ENCODE assay signal across 9 mouse cellular contexts in the genomic region with DNA sequence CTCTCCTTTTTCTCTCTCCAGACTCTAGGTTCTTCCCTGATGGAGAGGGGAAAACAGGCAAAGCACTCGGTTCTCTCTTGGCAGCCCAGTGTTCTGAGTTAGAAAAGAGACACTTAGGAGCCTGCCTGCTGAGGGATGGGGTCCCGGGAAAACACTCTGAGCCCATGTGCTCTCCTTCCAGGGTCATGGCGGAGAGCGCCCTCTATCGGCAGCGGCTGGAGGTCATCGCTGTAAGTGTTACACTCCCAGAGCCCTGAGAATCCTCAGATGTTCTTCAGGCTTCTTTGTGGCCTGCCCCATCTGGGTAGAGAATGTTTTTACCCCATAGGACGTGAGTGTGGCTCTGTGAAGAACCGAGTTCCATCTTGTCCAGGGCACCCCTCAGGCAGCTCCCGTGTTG. TPM values are rescaled to one million over a fixed set of nuclear protein-coding genes. Genes with fewer than 3 reads are reported as not detected.
DNase-seq lines count a peak whose midpoint lies in the region; ATAC-seq and TF ChIP-seq lines count a peak whose summit lies in the region.
"Had no signal": no experiment of that assay in that cellular context is flagged by ENCODE, and none has a peak within 500 bp of the region (broad histone marks: within the 10 kb centered on the region; RNA-seq: fewer than 3 reads in every experiment).

No protein-coding gene starts in this region.

- no peak for ATAC-seq in heart, embryonic 11.5 days (replicated peaks; ENCODE audit: insufficient number of reproducible peaks, low FRiP score, low TSS enrichment)
- ATAC-seq in liver, embryonic 14.5 days (ENCODE audit: insufficient read depth) = no peak
- ATAC-seq in activated CD4-positive, CD25-positive, alpha-beta regulatory T cell, adult 4 months = no peak

- no peak overlapping the region for H3K4me3 ChIP-seq in heart, embryonic 10.5 days
- H3K4me3 ChIP-seq in heart, embryonic 11.5 days (ENCODE audit: low read depth, low read length) = no peak overlapping the region
- H3K4me3 ChIP-seq in liver, embryonic 14.5 days (ENCODE audit: insufficient read depth in 1 of 2, low read depth in 2 of 2, low read length in 2 of 2) = no peak overlapping the region

- H3K27me3 ChIP-seq in heart, embryonic 10.5 days (ENCODE audit: insufficient read depth, poor library complexity, severe bottlenecking) = peaks cover 75% of the 10 kb centered on the region
- peaks cover 45% of the 10 kb centered on the region for H3K27me3 ChIP-seq in heart, embryonic 11.5 days (ENCODE audit: control insufficient read depth, insufficient read depth, low read length)
- peaks cover 49% of the 10 kb centered on the region for H3K27me3 ChIP-seq in liver, embryonic 14.5 days (ENCODE audit: control insufficient read depth, insufficient read depth, low read length)

- H3K36me3 ChIP-seq in heart, embryonic 10.5 days = no peaks in the 10 kb centered on the region
- H3K36me3 ChIP-seq in heart, embryonic 11.5 days (ENCODE audit: control insufficient read depth, insufficient read depth, low read length) = no peaks in the 10 kb centered on the region
- no peaks in the 10 kb centered on the region for H3K36me3 ChIP-seq in liver, embryonic 14.5 days (replicated peaks; ENCODE audit: control insufficient read depth, insufficient read depth, low read depth)

- H3K9me3 ChIP-seq in heart, embryonic 10.5 days = no peaks in the 10 kb centered on the region
- no peaks in the 10 kb centered on the region for H3K9me3 ChIP-seq in heart, embryonic 11.5 days (replicated peaks; ENCODE audit: control insufficient read depth, low read length)
- H3K9me3 ChIP-seq in liver, embryonic 14.5 days (ENCODE audit: control insufficient read depth, low read length) = no peaks in the 10 kb centered on the region

- peaks cover 54% of the 10 kb centered on the region for H3K4me1 ChIP-seq in heart, embryonic 10.5 days
- peaks cover 28% of the 10 kb centered on the region for H3K4me1 ChIP-seq in heart, embryonic 11.5 days (ENCODE audit: control insufficient read depth, insufficient read depth, low read length)
- peaks cover 0 to 2% of the 10 kb centered on the region in 2 experiments; a peak in 1 of 4 replicates for H3K4me1 ChIP-seq in liver, embryonic 14.5 days (replicated peaks; ENCODE audit: control insufficient read depth in 2 of 2, insufficient read depth in 2 of 2, low read length in 1 of 2)

- H3K9ac ChIP-seq in heart, embryonic 11.5 days (ENCODE audit: low read depth, low read length) = no peak overlapping the region
- H3K9ac ChIP-seq in liver, embryonic 14.5 days (replicated peaks) = no peak overlapping the region

- 9% methylated on average over 10 of the region's 10 CpGs for WGBS in heart, embryonic 10.5 days
- 10% methylated on average over 10 of the region's 10 CpGs for WGBS in heart, embryonic 11.5 days (ENCODE audit: insufficient replicate concordance)
- 8% methylated on average over 10 of the region's 10 CpGs for WGBS in liver, embryonic 14.5 days (ENCODE audit: insufficient replicate concordance)

- no peak for DNase-seq in heart, embryonic 10.5 days (ENCODE audit: low spot score)
- peak; percentile 51 for DNase-seq in urinary bladder, postnatal 14 days (ENCODE audit: low spot score)
- DNase-seq in urinary bladder, postnatal 4 days (ENCODE audit: low spot score in 2 of 2) = no peak
- DNase-seq in forelimb bud, embryonic 11.5 days (ENCODE audit: low read depth, low spot score) = peak; percentile 62
- no peak for DNase-seq in liver, embryonic 14.5 days (ENCODE audit: low read depth in 3 of 3, low spot score in 3 of 3)
- DNase-seq in testis, postnatal 14 days (ENCODE audit: low spot score) = peak; percentile 80

- TF ChIP-seq CTCF in liver, embryonic 14.5 days (IDR thresholded peaks at IDR 0.05; ENCODE audit: low read depth) = peak; percentile 90

- H3K4me2 ChIP-seq in heart, embryonic 11.5 days = no peak overlapping the region
- H3K4me2 ChIP-seq in liver, embryonic 14.5 days (ENCODE audit: low read depth) = no peak overlapping the region

- peak overlapping the region; percentile 69; the same call in 1 of the 2 replicates for H3K27ac ChIP-seq in heart, embryonic 10.5 days
- H3K27ac ChIP-seq in heart, embryonic 11.5 days (ENCODE audit: low read depth, low read length) = no peak overlapping the region
- H3K27ac ChIP-seq in liver, embryonic 14.5 days = no peak overlapping the region

- no peak for TF ChIP-seq EP300 in liver, embryonic 14.5 days (IDR thresholded peaks at IDR 0.05; ENCODE audit: low read depth)

RNA-seq across cellular contexts. Expression of a gene that starts 2.9 kb away (rescaled TPM):
- 4.9 and 7.4 TPM in 2 replicates for polyA plus RNA-seq in heart, embryonic 10.5 days (2016; fragmentation: Nextera tagmentation; extraction: Ambion mirVana)
- 0.57 and 0.77 TPM in 2 replicates for polyA plus RNA-seq in heart, embryonic 11.5 days (2014; fragmentation: Nextera tagmentation; extraction: Ambion mirVana)
- 0.11 and 0.19 TPM in 2 replicates for polyA plus RNA-seq in liver, embryonic 14.5 days (2012; rRNA removed)
- 0.09 TPM in 1 of 2 replicates, not detected in the other for polyA plus RNA-seq in liver, embryonic 14.5 days (2014; fragmentation: Nextera tagmentation; extraction: Ambion mirVana)
- 1 to 10 TPM; 1.1 to 2.4 TPM for polyA plus RNA-seq in activated CD4-positive, CD25-positive, alpha-beta regulatory T cell, adult 4 months (2017; shearing (Covaris generic))

RNA-seq across cellular contexts. Expression of a gene that starts 12.2 kb away (rescaled TPM):
- 0.30 and 0.80 TPM in 2 replicates for polyA plus RNA-seq in heart, embryonic 10.5 days (2016; fragmentation: Nextera tagmentation; extraction: Ambion mirVana)
- polyA plus RNA-seq in heart, embryonic 11.5 days (2014; fragmentation: Nextera tagmentation; extraction: Ambion mirVana) = 0.11 TPM in 1 of 2 replicates, not detected in the other
- polyA plus RNA-seq in liver, embryonic 14.5 days (2012; rRNA removed) = not detected in 2 replicates
- not detected in 2 replicates for polyA plus RNA-seq in liver, embryonic 14.5 days (2014; fragmentation: Nextera tagmentation; extraction: Ambion mirVana)
- 1 to 10 TPM in 1 of 2 experiments, under 1 TPM in 1; 0.83 to 1.1 TPM for polyA plus RNA-seq in activated CD4-positive, CD25-positive, alpha-beta regulatory T cell, adult 4 months (2017; shearing (Covaris generic))

RNA-seq across cellular contexts. Expression of a gene that starts 18.2 kb away (rescaled TPM):
- 1.4 and 2.6 TPM in 2 replicates for polyA plus RNA-seq in heart, embryonic 10.5 days (2016; fragmentation: Nextera tagmentation; extraction: Ambion mirVana)
- 3.5 and 4.1 TPM in 2 replicates for polyA plus RNA-seq in heart, embryonic 11.5 days (2014; fragmentation: Nextera tagmentation; extraction: Ambion mirVana)
- polyA plus RNA-seq in liver, embryonic 14.5 days (2012; rRNA removed) = 0.56 and 0.70 TPM in 2 replicates
- polyA plus RNA-seq in liver, embryonic 14.5 days (2014; fragmentation: Nextera tagmentation; extraction: Ambion mirVana) = 0.32 and 0.45 TPM in 2 replicates
- polyA plus RNA-seq in activated CD4-positive, CD25-positive, alpha-beta regulatory T cell, adult 4 months (2017; shearing (Covaris generic)) = 100 to 1,000 TPM; 185 to 292 TPM

RNA-seq across cellular contexts. Expression of a gene that starts 20.6 kb away (rescaled TPM):
- polyA plus RNA-seq in heart, embryonic 10.5 days (2016; fragmentation: Nextera tagmentation; extraction: Ambion mirVana) = 0.67 TPM in 1 of 2 replicates, not detected in the other
- not detected in 2 replicates for polyA plus RNA-seq in heart, embryonic 11.5 days (2014; fragmentation: Nextera tagmentation; extraction: Ambion mirVana)
- polyA plus RNA-seq in liver, embryonic 14.5 days (2012; rRNA removed) = not detected in 2 replicates
- not detected in 2 replicates for polyA plus RNA-seq in liver, embryonic 14.5 days (2014; fragmentation: Nextera tagmentation; extraction: Ambion mirVana)
- polyA plus RNA-seq in activated CD4-positive, CD25-positive, alpha-beta regulatory T cell, adult 4 months (2017; shearing (Covaris generic)) = 10 to 100 TPM; 44.3 to 60.9 TPM
- polyA plus RNA-seq: limb, embryonic 14.5 days had no signal

RNA-seq across cellular contexts. Expression of a gene that starts 22.9 kb away (rescaled TPM):
- 0.27 and 0.95 TPM in 2 replicates for polyA plus RNA-seq in heart, embryonic 10.5 days (2016; fragmentation: Nextera tagmentation; extraction: Ambion mirVana)
- 0.42 and 0.52 TPM in 2 replicates for polyA plus RNA-seq in heart, embryonic 11.5 days (2014; fragmentation: Nextera tagmentation; extraction: Ambion mirVana)
- polyA plus RNA-seq in liver, embryonic 14.5 days (2012; rRNA removed) = 0.41 and 0.65 TPM in 2 replicates
- 0.41 and 0.49 TPM in 2 replicates for polyA plus RNA-seq in liver, embryonic 14.5 days (2014; fragmentation: Nextera tagmentation; extraction: Ambion mirVana)
- under 1 TPM in 1 of 2 experiments, not detected in 1; 0.95 TPM for polyA plus RNA-seq in activated CD4-positive, CD25-positive, alpha-beta regulatory T cell, adult 4 months (2017; shearing (Covaris generic))

Comparison
In these comparisons a context has a peak if more than half of its experiments do, and no peak if none do; other contexts are left out.
1. DNase-seq: peak in urinary bladder, postnatal 14 days (single experiment), forelimb bud, embryonic 11.5 days (single experiment) and testis, postnatal 14 days (single experiment); none in heart, embryonic 10.5 days (single experiment), urinary bladder, postnatal 4 days (0 of 2) and liver, embryonic 14.5 days (0 of 3).
2. RNA of a gene that starts 18.2 kb away (polyA plus RNA-seq): 185 to 292 TPM in activated CD4-positive, CD25-positive, alpha-beta regulatory T cell, adult 4 months; 3.5 to 4.1 TPM in heart, embryonic 11.5 days, 1.4 to 2.6 TPM in heart, embryonic 10.5 days and 0.32 to 0.70 TPM in liver, embryonic 14.5 days; every median in the first group is over 10 times any median in the second.